Mouse (Mus musculus) duodenum, adult 2 months (tissue): ENCODE measurements around the gene Slc35b3. TPM values are rescaled to one million over a fixed set of nuclear protein-coding genes. Genes with fewer than 3 reads are reported as not detected.

ENCODE experiments used
- polyA plus RNA-seq: library from polyadenylated mRNA; depleted of rRNA; stranded (reverse); fragments of >200 nt; gene quantifications from 2 replicates; pipeline ENCODE4 v1.2.3, GENCODE M21; 2012; ENCODE audit warnings: low replicate concordance; rRNA removed

Slc35b3 gene
- polyA plus RNA-seq, result 6.0 and 6.2 TPM in 2 replicates

GRCm38 (mm10) chr13:38960063-38961050 is at the start of gene Slc35b3:
Slc35b3 (minus strand) TSS chr13:38960875.

